Mouse (Mus musculus) lung, postnatal 14 days (tissue): ENCODE data around the gene Lrmda.
A peak's percentile ranks its signal among the peaks of the same experiment; 100 is the strongest.

Source experiments
- DNase-seq: peaks from one replicate; pipeline ENCODE4 v3.0.0; 2021

The Lrmda gene

DNA sequence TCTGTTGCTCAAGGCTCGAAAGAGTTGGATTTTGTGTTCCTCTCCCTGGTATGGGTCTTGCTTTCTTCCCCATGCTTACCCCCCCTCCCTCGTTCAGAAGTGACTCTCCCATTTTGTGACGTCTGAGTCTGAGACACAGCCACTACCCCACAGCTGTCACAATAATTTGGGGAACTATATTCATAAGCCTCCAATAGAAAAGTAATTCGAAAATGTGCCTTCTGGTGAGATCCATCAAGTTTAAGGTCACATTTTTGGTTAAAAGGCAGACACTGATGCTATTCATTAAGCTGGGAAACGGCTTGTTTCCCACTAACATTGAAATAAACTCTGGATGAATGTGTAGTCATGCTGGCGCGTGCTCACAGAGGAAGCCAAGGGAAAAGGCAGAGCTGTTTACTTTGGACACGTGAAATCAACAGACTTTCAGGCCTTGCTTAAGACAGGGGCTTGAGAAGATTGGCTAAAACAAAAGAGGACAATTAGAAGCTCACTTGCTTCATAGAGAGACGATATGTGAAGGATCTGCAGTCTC, 795.4 kb downstream of the Lrmda start:
- no peak for DNase-seq

DNA sequence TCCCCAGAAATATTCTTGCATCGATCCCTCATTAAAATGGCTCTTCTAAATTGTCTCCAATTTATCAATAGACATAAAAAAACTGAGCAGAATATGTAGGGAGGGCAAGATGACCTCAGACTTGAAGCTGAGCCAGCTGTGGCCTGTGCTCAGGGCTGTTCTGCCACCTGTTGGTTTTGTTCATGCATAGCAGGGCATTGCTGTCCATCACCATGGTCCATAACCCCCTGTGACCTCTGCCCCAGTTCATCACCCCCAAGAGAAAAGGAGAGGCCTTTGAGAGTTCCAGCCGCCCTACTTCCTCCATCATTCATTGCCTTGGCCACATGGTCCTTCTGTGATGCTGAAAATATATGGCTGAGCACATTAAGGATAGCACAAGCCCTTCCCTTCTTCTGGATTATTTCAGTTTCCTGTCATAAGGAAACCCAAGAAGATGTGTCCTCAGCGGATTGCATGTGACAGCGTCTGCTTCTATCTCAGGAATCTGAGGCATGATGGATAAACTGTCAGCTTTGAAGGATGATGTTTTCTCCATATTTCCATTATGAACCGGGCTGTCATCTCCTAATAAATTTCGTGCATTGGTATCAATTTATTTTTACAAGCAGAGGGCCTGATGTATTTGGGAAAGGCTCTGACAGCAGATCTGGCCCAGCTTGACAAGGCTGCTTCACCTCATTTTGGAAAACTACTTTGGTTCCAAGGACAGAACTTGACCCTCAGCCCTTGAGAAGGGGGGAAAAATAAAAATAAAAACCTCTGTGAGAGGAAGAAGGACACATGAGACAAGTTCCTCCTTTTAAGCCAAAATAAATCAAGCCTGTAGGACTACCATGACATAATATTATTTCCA, 798.1 kb downstream of the Lrmda start:
- DNase-seq, result peak; percentile 57

DNA sequence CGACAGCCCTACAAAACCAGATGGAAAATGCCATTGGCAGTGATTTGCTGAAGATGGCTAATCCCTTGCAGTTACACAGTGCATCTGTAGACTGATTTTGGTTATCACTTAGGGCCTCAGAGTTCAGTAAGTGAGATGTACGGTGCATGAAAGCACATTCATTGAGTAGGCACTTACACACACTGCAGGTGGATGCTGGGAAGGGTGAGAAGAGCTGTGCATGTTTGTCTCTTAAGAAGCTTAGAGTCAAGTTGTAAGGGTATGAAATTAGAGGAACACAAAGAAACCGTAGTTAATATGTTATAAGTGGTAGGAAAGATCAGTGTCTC, 798.7 kb downstream of the Lrmda start:
- DNase-seq, result no peak

DNA sequence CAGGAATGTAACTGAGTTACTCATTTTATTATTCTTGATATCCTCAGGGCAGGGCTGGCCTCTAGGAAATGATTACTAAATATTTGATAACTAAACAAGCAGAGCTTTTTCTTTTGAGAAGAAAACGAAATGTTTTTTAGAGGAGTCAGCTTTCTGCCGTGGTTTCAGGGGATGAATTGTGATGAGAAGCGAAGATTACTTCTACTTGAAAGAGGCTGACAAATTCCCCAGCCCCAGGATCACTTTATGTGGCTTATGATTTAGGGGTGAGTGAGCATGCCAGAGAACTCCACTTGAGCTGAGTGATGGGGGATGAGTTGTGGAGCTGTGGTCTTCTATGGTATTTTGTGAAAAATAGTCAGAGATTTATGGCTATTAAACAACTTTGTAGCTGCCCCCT, 803.4 kb downstream of the Lrmda start:
- DNase-seq, result no peak

DNA sequence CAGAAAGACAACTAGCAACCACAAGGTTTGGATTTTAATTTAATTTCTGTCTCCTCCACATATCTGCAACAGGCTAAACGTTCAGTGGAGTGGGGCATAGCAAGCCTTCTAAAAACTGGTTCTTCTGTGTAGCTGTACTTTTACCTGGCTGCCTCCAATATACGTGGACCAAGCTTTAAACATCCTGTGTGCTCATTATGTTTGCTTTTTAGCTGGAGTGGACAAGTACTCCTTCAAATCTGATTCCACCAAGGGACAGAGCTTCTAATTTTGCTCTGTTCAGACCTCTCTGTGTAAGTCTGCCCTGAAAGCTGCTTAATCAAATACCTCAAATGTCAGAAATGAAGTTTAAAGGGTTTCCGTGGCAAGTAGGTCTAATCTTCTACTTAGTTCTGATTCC, 807.3 kb downstream of the Lrmda start:
- DNase-seq, result no peak

DNA sequence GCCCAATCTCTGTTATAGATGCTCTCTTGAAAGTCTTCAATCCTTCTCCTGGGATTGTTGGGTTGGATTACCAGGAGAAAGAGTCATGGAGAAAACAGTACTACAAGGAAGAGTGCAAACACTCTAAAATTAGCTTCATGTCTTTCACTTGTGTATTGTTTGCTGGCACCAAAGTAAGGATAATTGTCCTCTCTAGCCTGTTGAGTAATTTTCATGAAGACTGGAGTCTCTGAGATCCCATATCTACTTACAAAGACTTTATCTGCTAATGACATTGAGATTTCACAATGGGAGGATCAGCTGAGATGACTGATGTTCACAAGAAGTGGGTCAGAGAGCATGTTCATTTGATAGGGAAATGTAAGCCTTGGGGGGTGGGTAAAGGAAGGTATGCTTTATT, 817.5 kb downstream of the Lrmda start:
- no peak for DNase-seq

DNA sequence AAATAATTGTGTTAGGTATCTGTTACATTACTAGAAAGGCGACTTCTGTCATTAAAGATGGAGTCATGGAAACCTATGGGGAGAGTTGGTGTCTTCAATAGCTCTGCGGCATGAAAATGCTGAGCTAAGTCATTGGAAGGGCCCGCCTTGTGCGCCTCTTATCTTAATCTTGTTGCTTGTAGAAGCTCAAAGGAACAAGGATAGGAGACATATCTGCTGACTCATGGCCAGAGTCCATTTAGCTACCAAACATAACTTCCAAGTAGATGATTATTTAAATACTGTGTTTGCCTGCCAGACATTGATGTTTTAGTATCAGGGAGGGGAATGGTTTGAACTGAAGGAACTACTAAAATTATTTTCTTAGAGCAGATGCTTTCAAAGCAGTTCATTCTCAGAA, 821.6 kb downstream of the Lrmda start:
- no peak for DNase-seq

DNA sequence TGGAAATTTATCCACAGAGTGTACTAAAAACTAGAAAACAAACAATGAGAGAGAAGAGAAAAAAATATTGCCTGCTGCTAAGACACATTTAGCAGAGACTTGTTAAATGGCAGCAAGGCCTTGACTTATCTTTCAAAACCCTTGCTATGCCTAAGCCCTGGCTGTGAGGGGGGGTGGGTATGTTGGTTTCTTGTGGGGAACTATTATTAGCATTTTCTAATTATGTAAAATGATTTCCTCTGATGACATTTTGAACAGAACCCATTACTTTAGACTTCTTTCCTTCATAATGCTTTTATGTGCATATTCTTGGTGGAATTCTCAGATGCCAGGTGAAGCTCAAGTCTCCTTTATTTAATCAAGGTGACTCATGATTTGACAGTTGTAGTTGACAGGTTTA, 824.5 kb downstream of the Lrmda start:
- no peak for DNase-seq

DNA sequence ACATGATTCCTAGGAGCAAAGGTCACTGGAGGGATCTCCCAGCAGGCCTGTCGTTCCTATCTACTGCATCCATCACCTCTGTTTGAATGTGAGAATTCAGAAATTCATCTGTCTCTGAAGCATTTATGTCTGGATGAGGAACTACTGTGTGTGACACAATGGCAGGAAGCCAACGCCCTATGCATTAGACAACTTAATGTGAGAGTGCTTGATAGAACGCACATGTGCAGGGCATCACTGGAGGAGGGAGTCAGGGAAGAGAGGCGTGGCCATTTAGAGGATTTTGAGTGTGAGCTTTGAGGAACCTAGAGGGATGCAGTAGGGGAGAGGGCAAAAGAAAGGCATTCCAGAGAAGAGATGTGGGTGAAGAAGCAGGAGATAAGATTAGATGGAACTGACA, 825.9 kb downstream of the Lrmda start:
- no peak for DNase-seq

DNA sequence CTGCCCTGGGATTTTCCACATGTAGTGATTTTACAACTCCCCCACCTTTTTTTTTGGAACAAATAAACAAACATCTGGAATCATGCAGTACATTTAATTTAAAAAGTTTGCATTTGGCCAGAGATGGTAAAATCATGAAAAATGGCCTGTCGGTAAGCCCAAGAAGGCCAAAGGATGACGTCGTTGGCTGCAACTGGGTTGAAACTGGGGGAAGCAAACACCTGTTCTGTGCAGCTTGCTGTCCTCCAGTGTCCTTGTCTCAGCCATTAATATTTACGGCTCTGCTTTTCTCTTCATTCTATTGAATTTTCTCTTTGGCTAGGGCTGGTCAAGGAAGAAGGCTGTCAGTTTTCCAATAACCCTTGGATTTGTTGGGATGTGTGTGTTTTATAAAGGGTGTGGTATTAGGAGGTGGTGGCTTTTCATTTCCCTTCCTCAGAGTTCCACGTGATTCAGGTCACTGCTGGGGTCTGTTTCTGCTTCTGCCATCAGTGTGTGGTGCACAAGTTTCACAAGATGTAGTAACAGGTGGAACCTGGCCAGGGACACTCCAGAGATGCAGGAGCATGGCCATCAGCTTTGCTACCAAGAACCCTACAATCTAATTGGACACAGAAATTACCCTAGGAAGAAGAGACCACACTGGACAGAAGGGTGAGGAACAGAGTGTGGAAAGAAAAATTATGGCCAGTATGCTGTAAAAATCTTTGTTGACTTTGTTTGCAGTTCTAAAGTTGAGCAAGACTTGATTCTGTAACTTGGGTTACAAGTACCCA, 827.7 kb downstream of the Lrmda start:
- no peak for DNase-seq

DNA sequence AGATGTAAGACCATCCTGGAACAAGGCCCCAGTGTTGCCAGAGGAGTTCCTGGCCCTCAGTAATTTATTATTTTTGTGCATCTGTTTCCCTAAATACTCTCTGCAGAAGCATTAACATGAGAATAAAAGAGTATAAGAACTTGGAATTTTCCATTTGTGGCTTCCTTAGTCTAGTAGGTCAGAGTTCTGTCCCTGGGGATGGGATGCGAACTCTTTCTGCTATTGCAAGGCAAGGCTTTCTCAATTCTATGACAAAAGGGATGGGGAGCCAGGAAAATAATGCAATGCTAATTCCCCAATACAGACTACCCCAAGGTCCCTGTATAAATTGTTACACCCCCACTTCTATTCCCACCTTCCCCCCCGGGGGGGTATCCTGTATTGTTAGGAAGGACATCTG, 829.6 kb downstream of the Lrmda start:
- DNase-seq, result no peak

DNA sequence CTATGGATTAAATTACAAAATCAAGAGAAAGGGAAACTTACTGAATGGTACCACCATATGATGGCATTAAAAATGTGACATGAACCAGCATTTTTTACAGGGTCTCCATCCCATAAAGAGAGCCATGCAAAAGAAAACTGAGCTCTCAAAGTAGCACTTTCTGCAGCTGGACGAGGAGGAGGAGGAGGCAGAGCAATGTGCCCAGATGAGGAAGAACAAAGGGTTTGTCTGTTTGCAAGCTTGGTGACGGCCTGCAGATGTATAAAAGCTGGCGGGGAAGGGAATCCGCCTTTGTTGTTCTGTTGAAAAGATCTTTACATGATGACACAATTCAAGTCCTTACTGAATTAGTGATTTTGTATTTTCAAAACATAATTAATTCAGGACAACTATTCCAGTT, 841.1 kb downstream of the Lrmda start:
- no peak for DNase-seq

DNA sequence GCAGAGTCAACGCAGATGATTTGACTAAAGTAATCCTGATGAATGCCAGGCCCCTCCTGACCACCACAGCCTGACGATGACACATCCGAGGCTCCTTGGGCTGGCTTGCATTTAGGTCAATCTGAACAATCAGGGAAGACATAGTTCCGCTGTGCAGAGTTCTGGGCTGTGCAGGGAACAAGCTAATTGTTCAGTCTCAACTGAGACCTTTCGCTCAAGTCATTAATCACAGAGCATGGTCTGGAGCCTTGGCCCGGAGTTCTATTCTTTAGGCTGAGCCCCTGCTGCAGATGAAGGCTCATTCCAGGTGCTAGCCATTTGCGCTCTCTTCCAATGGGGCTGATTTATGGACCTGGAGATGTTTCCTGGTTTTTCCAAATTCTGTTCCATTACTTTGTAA, 844.6 kb downstream of the Lrmda start:
- DNase-seq, result no peak

DNA sequence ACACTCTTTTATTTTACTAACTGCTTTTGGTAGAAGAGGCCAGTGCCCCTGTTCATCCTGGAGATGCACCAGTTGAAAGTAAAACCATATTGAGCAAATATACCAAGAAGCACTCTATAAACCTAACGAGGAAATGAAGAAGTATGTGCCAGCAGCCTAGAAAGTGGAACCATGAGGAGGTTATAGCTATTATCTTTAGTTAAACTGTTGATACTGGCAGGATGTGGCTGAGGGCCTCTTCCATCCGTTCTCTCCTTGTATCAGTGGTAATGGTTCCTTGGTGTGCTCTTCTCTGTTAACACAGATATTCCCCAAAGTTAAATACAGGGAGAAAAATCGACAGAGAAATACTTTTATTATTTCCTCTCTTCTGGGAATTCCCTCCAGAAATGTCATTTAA, 855.1 kb downstream of the Lrmda start:
- DNase-seq, result no peak

DNA sequence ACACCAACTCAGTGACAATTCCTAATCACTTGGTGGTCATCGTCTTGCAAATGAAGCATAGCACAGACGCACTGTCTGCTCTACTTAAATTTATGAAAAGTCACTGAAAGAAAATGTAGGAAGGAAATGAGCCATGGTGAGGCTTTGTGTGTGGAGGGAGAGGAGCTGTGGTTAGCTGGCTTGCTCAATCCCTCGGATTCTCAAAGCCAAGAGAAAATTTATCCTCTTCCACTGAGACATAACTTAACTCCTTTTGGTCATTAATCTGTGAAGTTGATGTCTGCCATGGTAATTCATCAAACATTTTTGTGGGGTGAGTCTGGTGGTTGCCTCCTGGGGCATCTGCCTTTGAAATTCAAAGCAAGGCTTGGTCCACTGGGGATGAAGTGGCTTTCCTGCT, 867.7 kb downstream of the Lrmda start:
- DNase-seq, result no peak

DNA sequence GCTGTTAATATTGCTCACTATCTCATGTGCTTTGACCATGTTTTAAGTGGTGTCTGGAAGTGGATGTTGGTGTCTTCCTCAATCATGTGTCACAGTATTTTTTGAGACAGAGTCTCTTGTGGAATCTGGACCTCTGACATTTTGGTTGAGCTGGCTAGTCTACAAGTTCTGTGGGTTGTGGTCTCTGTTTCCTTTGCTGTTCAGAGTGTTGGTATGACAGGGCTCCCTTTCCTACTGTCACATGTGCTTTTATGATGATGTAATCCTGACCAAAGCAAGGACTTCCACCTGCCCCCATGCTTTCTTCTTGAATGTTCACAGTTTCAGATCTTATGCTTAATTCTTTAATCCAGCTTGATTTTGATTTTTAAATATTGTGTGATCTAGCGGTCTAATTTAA, 879.8 kb downstream of the Lrmda start:
- no peak for DNase-seq

DNA sequence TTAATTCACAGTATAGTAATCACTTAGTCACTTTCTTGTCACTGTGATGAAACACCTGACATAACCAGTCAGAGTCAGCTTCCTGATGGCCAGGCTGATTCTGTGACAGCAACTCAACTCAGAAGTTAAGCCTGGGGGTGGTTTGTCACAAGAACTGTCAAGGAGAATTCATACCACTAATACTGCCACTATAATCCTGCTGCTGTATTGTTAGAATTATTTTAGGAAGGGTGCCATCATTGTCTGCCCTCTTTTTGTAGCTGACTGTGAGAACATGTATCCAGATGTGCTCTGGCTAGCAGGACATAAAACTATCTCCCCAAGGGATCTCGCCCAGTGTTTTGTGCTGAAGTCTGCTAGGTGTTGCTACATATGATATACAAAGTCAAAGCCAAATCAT, 882.6 kb downstream of the Lrmda start:
- no peak for DNase-seq

DNA sequence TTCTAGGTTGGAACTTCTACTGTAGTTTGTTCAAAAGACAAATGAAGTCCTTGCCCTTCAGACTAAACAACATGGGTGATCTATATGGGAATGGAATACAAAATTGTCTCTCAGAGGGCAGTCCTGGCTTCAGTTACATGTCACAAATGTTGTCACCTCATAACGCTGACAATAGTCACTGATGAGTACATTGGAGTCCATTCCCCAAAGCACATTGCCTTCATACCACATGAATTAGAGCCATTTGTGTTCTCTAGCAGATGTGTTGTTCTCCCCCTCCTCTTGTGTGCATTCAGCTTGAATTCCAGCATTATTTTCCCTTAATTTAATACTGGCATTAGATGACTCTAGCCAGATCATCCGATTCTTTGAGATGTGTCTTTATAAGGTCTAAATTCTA, 883.4 kb downstream of the Lrmda start:
- DNase-seq, result no peak

DNA sequence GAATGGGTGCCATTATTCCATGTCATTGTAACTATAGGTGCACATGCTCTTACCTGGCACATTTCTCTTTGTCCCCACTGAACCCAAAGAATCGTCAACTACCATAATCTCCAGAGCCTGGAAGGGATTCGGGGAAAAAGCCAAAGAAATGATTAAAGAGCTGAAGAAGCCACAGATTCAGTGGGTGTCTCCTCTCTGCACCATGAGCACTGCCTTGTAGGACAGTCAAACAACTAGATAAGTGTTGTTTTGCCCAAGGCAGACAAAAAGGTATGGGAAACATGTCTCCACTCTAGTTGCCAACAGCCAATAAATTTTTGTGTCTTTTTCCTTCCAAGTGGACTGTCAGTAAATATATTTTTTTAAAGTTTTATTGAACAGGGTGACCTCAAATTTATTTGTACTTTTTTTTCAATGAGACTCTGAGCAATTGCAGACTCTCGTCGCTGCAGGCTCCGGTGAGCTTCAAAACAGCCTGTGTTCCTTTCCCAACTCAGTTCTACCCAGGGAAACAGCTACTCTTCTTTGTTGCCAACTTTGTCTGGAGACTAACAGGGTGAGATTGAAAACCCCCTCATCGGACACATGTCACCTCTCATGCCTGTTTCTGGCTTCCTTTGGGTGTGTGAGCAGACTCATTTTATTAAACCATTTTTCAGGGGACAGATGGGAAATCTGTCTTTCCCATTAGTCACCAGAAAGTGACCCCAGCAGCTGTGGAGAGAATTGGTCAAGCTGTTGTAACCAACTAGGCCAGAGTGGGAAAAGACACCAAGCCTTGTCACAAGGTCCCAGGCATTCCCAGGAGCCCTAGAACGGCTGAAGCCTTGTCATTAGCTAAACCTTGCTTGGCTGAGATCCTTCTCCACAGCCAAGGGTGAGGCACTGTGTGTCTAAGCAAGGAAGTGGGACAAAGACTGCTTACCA, 886.5 kb downstream of the Lrmda start:
- DNase-seq, result peak; percentile 18

DNA sequence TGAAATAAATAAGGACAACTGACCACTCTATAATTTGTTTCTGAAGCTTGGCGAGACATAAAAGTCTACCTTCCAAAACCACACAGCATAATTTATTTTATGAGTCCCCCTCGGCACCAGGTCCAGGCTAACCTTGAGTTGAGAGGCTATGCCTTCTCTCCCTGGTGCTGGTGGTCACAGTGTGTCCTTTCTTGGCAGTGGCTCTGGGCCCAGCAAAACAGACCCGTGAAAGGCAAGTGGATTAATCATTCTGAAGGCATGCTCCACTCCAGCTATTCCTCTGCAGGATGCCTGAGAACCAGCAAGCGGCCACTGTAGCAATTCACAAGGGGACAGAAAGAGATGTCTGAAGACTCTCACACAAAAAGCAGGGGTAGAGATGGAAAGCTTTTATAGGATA, 887.2 kb downstream of the Lrmda start:
- no peak for DNase-seq

DNA sequence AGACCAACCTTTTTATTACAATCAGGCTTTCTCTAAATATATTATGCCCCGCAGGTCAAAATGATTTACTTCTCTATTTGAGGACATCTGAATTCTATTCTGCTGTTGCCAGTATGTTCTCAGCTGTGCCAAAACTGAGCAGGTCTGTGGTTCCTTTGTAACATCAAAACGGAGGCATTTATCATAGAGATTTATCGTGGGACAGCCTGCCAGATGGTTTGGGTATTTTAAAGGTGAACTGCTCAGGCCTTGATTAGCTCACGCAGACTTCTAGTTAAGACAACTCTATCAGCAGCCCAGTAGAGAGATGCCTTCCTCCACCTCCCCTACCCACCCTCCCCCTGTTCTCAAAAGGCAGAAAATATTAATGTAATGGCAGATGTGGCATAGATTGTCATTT, 887.7 kb downstream of the Lrmda start:
- no peak for DNase-seq

DNA sequence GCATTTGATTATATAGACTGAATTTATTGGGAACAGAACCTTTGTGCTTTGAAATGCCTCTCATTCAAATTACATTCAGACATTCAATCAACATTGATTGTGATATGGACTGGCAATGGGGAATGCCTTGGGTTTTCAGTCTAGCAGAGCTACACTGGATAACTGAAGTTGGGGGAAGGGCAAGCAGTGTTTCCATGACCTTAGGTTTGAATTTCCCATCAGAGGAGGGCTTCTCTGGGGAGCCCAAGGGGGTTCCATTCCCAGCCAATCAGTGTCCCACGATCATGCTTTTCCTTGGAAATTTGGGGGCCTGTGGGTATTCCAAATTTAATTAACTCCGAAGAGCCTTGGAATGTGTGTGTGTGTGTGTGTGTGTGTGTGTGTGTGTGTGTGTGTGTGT, 888.5 kb downstream of the Lrmda start:
- DNase-seq, result no peak

DNA sequence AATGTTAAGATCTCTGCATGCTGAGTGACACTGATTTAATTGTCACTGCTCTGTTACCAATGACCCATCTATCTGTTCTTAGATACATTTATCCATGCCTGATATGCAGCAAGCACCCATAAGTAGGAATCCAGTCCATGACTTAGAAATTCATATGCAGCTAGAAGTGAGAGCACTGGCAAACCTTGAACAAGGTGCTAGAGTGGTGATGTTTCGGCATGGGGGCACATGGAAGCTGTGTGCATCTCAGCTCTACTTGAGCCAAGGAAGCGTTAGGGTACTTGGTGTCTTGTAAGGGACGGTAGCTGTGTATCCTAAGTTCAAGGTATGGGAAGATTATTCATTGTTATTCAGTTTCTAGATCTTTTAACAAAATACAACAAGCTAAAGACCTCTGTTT, 896.0 kb downstream of the Lrmda start:
- DNase-seq, result no peak
